Mouse (Mus musculus) forebrain, embryonic 15.5 days (tissue): Measurements from ENCODE around the gene Rapgef3. TPM values are rescaled to one million over a fixed set of nuclear protein-coding genes. Genes with fewer than 3 reads are reported as not detected.

Experiments
- ATAC-seq: fragments of 200-750 bp; cut with Nextera tagmentation; replicated peaks from 2 replicates; pipeline ENCODE4 v1.8.0; 2017; ENCODE audit warnings: mild to moderate bottlenecking, moderate TSS enrichment, moderate library complexity
- H3K27ac ChIP-seq: fragments of 300-500 bp; sonication (generic); replicated peaks from 2 replicates; pipeline ENCODE4 v1.5.1; 2015; ENCODE audit warnings: mild to moderate bottlenecking, inconsistent platforms
- H3K27me3 ChIP-seq: fragments of 300-500 bp; sonication (generic); 2 replicates; pipeline ENCODE4 v1.6.1; 2015; ENCODE audit warnings: inconsistent platforms
- H3K36me3 ChIP-seq: fragments of 300-500 bp; sonication (generic); 2 replicates; pipeline ENCODE4 v1.6.1; 2015; ENCODE audit warnings: mild to moderate bottlenecking, inconsistent platforms
- H3K4me1 ChIP-seq: fragments of 300-500 bp; sonication (generic); 2 replicates; pipeline ENCODE4 v1.6.1; 2015; ENCODE audit warnings: inconsistent platforms
- H3K4me2 ChIP-seq: fragments of 300-500 bp; sonication (generic); replicated peaks from 2 replicates; pipeline ENCODE4 v1.6.1; 2015; ENCODE audit warnings: mild to moderate bottlenecking, inconsistent platforms
- H3K4me3 ChIP-seq: fragments of 300-500 bp; sonication (generic); 2 replicates; pipeline ENCODE4 v1.5.1; 2015; ENCODE audit warnings: mild to moderate bottlenecking, inconsistent platforms
- H3K9ac ChIP-seq: fragments of 300-500 bp; sonication (generic); replicated peaks from 2 replicates; pipeline ENCODE4 v1.6.1; 2015; ENCODE audit warnings: mild to moderate bottlenecking, inconsistent platforms
- H3K9me3 ChIP-seq: fragments of 300-500 bp; sonication (generic); 2 replicates; pipeline ENCODE4 v1.6.1; 2016; ENCODE audit warnings: inconsistent platforms
- WGBS: fragments of 180-500 bp; shearing (Covaris S2); methylation state at CpG from one replicate; pipeline ENCODE4 v1.1.7; 2015; ENCODE audit warnings: mixed read lengths; 5-methylcytosine and 5-hydroxymethylcytosine counted together
- polyA plus RNA-seq: library from polyadenylated mRNA; unstranded; fragments of >200 nt; fragmentation: Nextera tagmentation; extraction: Ambion mirVana; gene quantifications from 2 replicates; pipeline ENCODE4 v1.2.1, GENCODE M21; 2015

The Rapgef3 gene
- polyA plus RNA-seq, 1 experiment from 2014 or later: 9.0 TPM

- Histone ChIP-seq H3K4me2 (0 out of 2 replicates have a peak overlapping the region, but pooled peaks have one; percentile 1), H3K9ac (no peak overlapping the region), H3K4me3 (no peak overlapping the region), H3K9me3 (no peaks in the 10 kb centered on the region), H3K36me3 (no peaks in the 10 kb centered on the region), H3K4me1 (peaks cover 32% of the 10 kb centered on the region), H3K27me3 (peaks cover 21% of the 10 kb centered on the region), H3K27ac (no peak overlapping the region)
- WGBS: 39% methylated on average over 13 of the region's 13 CpGs
- ATAC-seq: no peak
These were observed 2.5 kb downstream of the Rapgef3 start for GRCm38 (mm10) chr15:97765090-97765794.

- Histone ChIP-seq H3K4me1 (peaks cover 32% of the 10 kb centered on the region), H3K9ac (no peak overlapping the region), H3K27me3 (peaks cover 17% of the 10 kb centered on the region), H3K9me3 (no peaks in the 10 kb centered on the region), H3K27ac (no peak overlapping the region), H3K36me3 (no peaks in the 10 kb centered on the region), H3K4me3 (no peak overlapping the region), H3K4me2 (no peak overlapping the region)
- ATAC-seq: no peak
- WGBS: 89% methylated on average over 2 of the region's 2 CpGs
These were observed 3.2 kb downstream of the Rapgef3 start for GRCm38 (mm10) chr15:97764532-97764931.

- H3K4me3 ChIP-seq: no peak overlapping the region
- H3K4me2 ChIP-seq: no peak overlapping the region
- H3K9me3 ChIP-seq: no peaks in the 10 kb centered on the region
- H3K27me3 ChIP-seq: peaks cover 9% of the 10 kb centered on the region
- ATAC-seq: no peak
- H3K27ac ChIP-seq: no peak overlapping the region
- no peak overlapping the region for H3K9ac ChIP-seq
- peaks cover 31% of the 10 kb centered on the region for H3K4me1 ChIP-seq
- H3K36me3 ChIP-seq: no peaks in the 10 kb centered on the region
- WGBS: 65% methylated on average over 9 of the region's 9 CpGs
These were observed 4.3 kb downstream of the Rapgef3 start for GRCm38 (mm10) chr15:97763256-97764049.

- H3K36me3 ChIP-seq: no peaks in the 10 kb centered on the region
- 77% methylated on average over 9 of the region's 9 CpGs for WGBS
- no peaks in the 10 kb centered on the region for H3K9me3 ChIP-seq
- H3K4me3 ChIP-seq: no peak overlapping the region
- H3K27ac ChIP-seq: no peak overlapping the region
- ATAC-seq: no peak
- H3K4me1 ChIP-seq: peaks cover 24% of the 10 kb centered on the region
- H3K9ac ChIP-seq: no peak overlapping the region
- H3K4me2 ChIP-seq: no peak overlapping the region
- peaks cover 9% of the 10 kb centered on the region for H3K27me3 ChIP-seq
These were observed 5.0 kb downstream of the Rapgef3 start for GRCm38 (mm10) chr15:97762733-97763132.

- Histone ChIP-seq H3K9me3 (no peaks in the 10 kb centered on the region), H3K36me3 (no peaks in the 10 kb centered on the region), H3K9ac (no peak overlapping the region), H3K27ac (no peak overlapping the region), H3K4me1 (peaks cover 11% of the 10 kb centered on the region), H3K27me3 (peaks cover 4% of the 10 kb centered on the region; the same call in 1 of the 2 replicates), H3K4me3 (no peak overlapping the region), H3K4me2 (no peak overlapping the region)
- 35% methylated on average over 13 of the region's 13 CpGs for WGBS
- no peak for ATAC-seq
These were observed 6.3 kb downstream of the Rapgef3 start for GRCm38 (mm10) chr15:97761438-97761837.

- H3K4me2 ChIP-seq: no peak overlapping the region
- H3K4me3 ChIP-seq: no peak overlapping the region
- H3K36me3 ChIP-seq: no peaks in the 10 kb centered on the region
- peaks cover 3% of the 10 kb centered on the region; the same call in 1 of the 2 replicates for H3K27me3 ChIP-seq
- H3K4me1 ChIP-seq: peaks cover 6% of the 10 kb centered on the region; the same call in 1 of the 2 replicates
- no peak for ATAC-seq
- no peak overlapping the region for H3K9ac ChIP-seq
- H3K27ac ChIP-seq: no peak overlapping the region
- no peaks in the 10 kb centered on the region for H3K9me3 ChIP-seq
- WGBS: 57% methylated on average over 5 of the region's 5 CpGs
These were observed 6.8 kb downstream of the Rapgef3 start for GRCm38 (mm10) chr15:97760952-97761351.

- H3K4me3 ChIP-seq: no peak overlapping the region
- 87% methylated on average over 9 of the region's 9 CpGs for WGBS
- H3K27me3 ChIP-seq: peaks cover 3% of the 10 kb centered on the region; the same call in 1 of the 2 replicates
- H3K9ac ChIP-seq: no peak overlapping the region
- ATAC-seq: no peak
- no peak overlapping the region for H3K4me2 ChIP-seq
- no peaks in the 10 kb centered on the region for H3K36me3 ChIP-seq
- no peak overlapping the region for H3K27ac ChIP-seq
- no peaks in the 10 kb centered on the region for H3K4me1 ChIP-seq
- H3K9me3 ChIP-seq: no peaks in the 10 kb centered on the region
These were observed 7.8 kb downstream of the Rapgef3 start for GRCm38 (mm10) chr15:97760006-97760405.

GRCm38 (mm10) chr15:97755361-97755760 is 12.4 kb downstream of the Rapgef3 start:
- no peak overlapping the region for H3K4me2 ChIP-seq
- no peaks in the 10 kb centered on the region for H3K9me3 ChIP-seq
- no peak overlapping the region for H3K4me3 ChIP-seq
- H3K36me3 ChIP-seq: no peaks in the 10 kb centered on the region
- no peak overlapping the region for H3K9ac ChIP-seq
- ATAC-seq: no peak
- WGBS: 58% methylated on average over 8 of the region's 8 CpGs
- no peak overlapping the region for H3K27ac ChIP-seq
- H3K27me3 ChIP-seq: no peaks in the 10 kb centered on the region
- peaks cover 8% of the 10 kb centered on the region for H3K4me1 ChIP-seq

GRCm38 (mm10) chr15:97754476-97754875 is 13.3 kb downstream of the Rapgef3 start:
- Histone ChIP-seq H3K27ac (no peak overlapping the region), H3K9me3 (no peaks in the 10 kb centered on the region), H3K4me3 (no peak overlapping the region), H3K4me1 (peaks cover 14% of the 10 kb centered on the region), H3K27me3 (no peaks in the 10 kb centered on the region), H3K36me3 (no peaks in the 10 kb centered on the region), H3K4me2 (no peak overlapping the region), H3K9ac (no peak overlapping the region)
- ATAC-seq: no peak
- WGBS: 57% methylated on average over 6 of the region's 6 CpGs

- no peak overlapping the region for H3K27ac ChIP-seq
- WGBS: 92% methylated on average over 5 of the region's 5 CpGs
- no peak for ATAC-seq
These were observed 15.3 kb downstream of the Rapgef3 start for GRCm38 (mm10) chr15:97752491-97752890.

GRCm38 (mm10) chr15:97751676-97752075 is 16.1 kb downstream of the Rapgef3 start:
- no peak overlapping the region for H3K9ac ChIP-seq
- no peak overlapping the region for H3K27ac ChIP-seq
- no peak for ATAC-seq
- 87% methylated on average over 2 of the region's 2 CpGs for WGBS
- H3K36me3 ChIP-seq: no peaks in the 10 kb centered on the region
- H3K9me3 ChIP-seq: no peaks in the 10 kb centered on the region
- H3K4me1 ChIP-seq: peaks cover 14% of the 10 kb centered on the region
- no peak overlapping the region for H3K4me3 ChIP-seq
- no peak overlapping the region for H3K4me2 ChIP-seq
- H3K27me3 ChIP-seq: no peaks in the 10 kb centered on the region

More at GRCm38 (mm10) chr15:97752491-97752890, 15.3 kb downstream of the Rapgef3 start:
- H3K9me3 ChIP-seq: no peaks in the 10 kb centered on the region
- H3K36me3 ChIP-seq: no peaks in the 10 kb centered on the region
- H3K9ac ChIP-seq: no peak overlapping the region
- peaks cover 14% of the 10 kb centered on the region for H3K4me1 ChIP-seq
- H3K27me3 ChIP-seq: no peaks in the 10 kb centered on the region
- no peak overlapping the region for H3K4me3 ChIP-seq
- no peak overlapping the region for H3K4me2 ChIP-seq

- Histone ChIP-seq H3K27ac (peak overlapping the region; percentile 20), H3K36me3 (no peaks in the 10 kb centered on the region), H3K9me3 (no peaks in the 10 kb centered on the region), H3K9ac (no peak overlapping the region), H3K27me3 (no peaks in the 10 kb centered on the region), H3K4me2 (no peak overlapping the region), H3K4me3 (no peak overlapping the region), H3K4me1 (peaks cover 14% of the 10 kb centered on the region)
- 17% methylated on average over 12 of the region's 12 CpGs for WGBS
- peak; percentile 82 for ATAC-seq
These were observed 17.1 kb downstream of the Rapgef3 start for GRCm38 (mm10) chr15:97750697-97751096.
